Comparison of ENCODE assay signal across 9 mouse cellular contexts in the genomic region with DNA sequence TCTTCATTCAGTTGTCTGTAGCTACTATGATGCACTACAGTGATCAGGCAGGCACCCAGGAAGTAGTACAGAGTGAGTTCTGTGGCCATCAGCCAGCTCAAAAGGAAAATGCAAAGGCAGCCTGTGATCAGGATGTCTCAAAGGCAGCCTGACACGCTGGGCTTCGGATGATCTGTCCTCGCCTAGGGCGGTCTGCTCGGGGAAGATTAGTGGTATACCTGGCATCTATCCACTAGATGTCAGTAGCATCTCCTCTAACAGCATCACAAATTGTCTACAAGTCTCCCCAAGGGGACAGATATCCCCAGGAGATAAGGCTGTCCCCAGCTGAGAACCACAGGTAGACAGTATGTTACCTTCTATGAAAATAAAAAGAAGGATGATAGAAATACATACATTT. TPM values are rescaled to one million over a fixed set of nuclear protein-coding genes. Genes with fewer than 3 reads are reported as not detected.
A peak's percentile ranks its signal among the peaks of the same experiment; 100 is the strongest.
DNase-seq lines count a peak whose midpoint lies in the region; ATAC-seq lines count a peak whose summit lies in the region.
"Had no signal": no experiment of that assay in that cellular context is flagged by ENCODE, and none has a peak within 500 bp of the region (broad histone marks: within the 10 kb centered on the region; RNA-seq: fewer than 3 reads in every experiment).

No protein-coding gene starts in this region.

- peaks cover 4% of the 10 kb centered on the region; the same call in 1 of the 2 replicates for H3K4me1 ChIP-seq in hindbrain, embryonic 15.5 days (replicated peaks)
- no peaks in the 10 kb centered on the region for H3K4me1 ChIP-seq in midbrain, embryonic 16.5 days (ENCODE audit: control insufficient read depth, insufficient read depth, low read length)

- WGBS in hindbrain, embryonic 15.5 days: 3% methylated on average over 5 of the region's 5 CpGs
- WGBS in midbrain, embryonic 16.5 days: 3% methylated on average over 5 of the region's 5 CpGs

- H3K36me3 ChIP-seq in hindbrain, embryonic 15.5 days: no peaks in the 10 kb centered on the region
- H3K36me3 ChIP-seq in midbrain, embryonic 16.5 days (ENCODE audit: control insufficient read depth, insufficient read depth, low read length): no peaks in the 10 kb centered on the region

- H3K4me3 ChIP-seq in hindbrain, embryonic 15.5 days: no peak overlapping the region
- no peak overlapping the region for H3K4me3 ChIP-seq in midbrain, embryonic 16.5 days (ENCODE audit: low read depth, low read length)

- H3K9me3 ChIP-seq in hindbrain, embryonic 15.5 days: no peaks in the 10 kb centered on the region
- H3K9me3 ChIP-seq in midbrain, embryonic 16.5 days (replicated peaks; ENCODE audit: control insufficient read depth, low read length, poor library complexity, severe bottlenecking): no peaks in the 10 kb centered on the region

- H3K27ac ChIP-seq in hindbrain, embryonic 15.5 days (replicated peaks): no peak overlapping the region
- H3K27ac ChIP-seq in midbrain, embryonic 16.5 days (ENCODE audit: low read length): no peak overlapping the region

- DNase-seq in layer of hippocampus, adult 11-12 months (ENCODE audit: low spot score): peak; percentile 37
- no peak for DNase-seq in layer of hippocampus, adult 9-10 months (ENCODE audit: low spot score)
- peak; percentile 46 to 52 for DNase-seq in cerebellum, postnatal 14 days
- peak; percentile 16 to 26 for DNase-seq in left cerebral cortex, postnatal 10 days (ENCODE audit: extremely low spot score in 1 of 2, low spot score in 2 of 2)
- DNase-seq in B cell, adult 2 months: no peak
- DNase-seq in gastrocnemius, adult 8-10 months (ENCODE audit: low spot score in 2 of 2): no peak

- peak; percentile 45; the same call in 1 of the 2 replicates for ATAC-seq in hindbrain, embryonic 15.5 days (ENCODE audit: low FRiP score, low read depth)
- peak; percentile 75 for ATAC-seq in midbrain, embryonic 16.5 days

- no peak overlapping the region for H3K4me2 ChIP-seq in hindbrain, embryonic 15.5 days
- no peak overlapping the region for H3K4me2 ChIP-seq in midbrain, embryonic 16.5 days (ENCODE audit: low read length)

- H3K27me3 ChIP-seq in hindbrain, embryonic 15.5 days: no peaks in the 10 kb centered on the region
- H3K27me3 ChIP-seq in midbrain, embryonic 16.5 days (ENCODE audit: control insufficient read depth, insufficient read depth, low read depth, low read length): no peaks in the 10 kb centered on the region

- intact Hi-C loops in left cerebral cortex, postnatal 10 days (cut with DNase I): loop anchor here (10.0 kb wide), 1 partner anchor 590 kb away; no protein-coding TSS in a partner anchor

- no peak overlapping the region for H3K9ac ChIP-seq in hindbrain, embryonic 15.5 days
- H3K9ac ChIP-seq in midbrain, embryonic 16.5 days (ENCODE audit: low read depth, low read length): no peak overlapping the region

RNA-seq across cellular contexts. Expression of a gene that starts 26.6 kb away (rescaled TPM):
- 6.9 and 11.1 TPM in 2 replicates for polyA plus RNA-seq in hindbrain, embryonic 15.5 days (2015; fragmentation: Nextera tagmentation; extraction: Ambion mirVana)
- 10 to 100 TPM; 25.0 to 27.5 TPM for total RNA-seq in left cerebral cortex, postnatal 10 days (2021)
- polyA plus RNA-seq in midbrain, embryonic 16.5 days (2015; fragmentation: Nextera tagmentation; extraction: Ambion mirVana): 6.2 TPM in 2 replicates
- 10 to 100 TPM; 16.7 to 20.6 (median 19.1) TPM for total RNA-seq in gastrocnemius, adult 8-10 months (2022)
- total RNA-seq: MEL had no signal

RNA-seq across cellular contexts. Expression of a gene that starts 34.3 kb away (rescaled TPM):
- not detected in 2 replicates for polyA plus RNA-seq in hindbrain, embryonic 15.5 days (2015; fragmentation: Nextera tagmentation; extraction: Ambion mirVana)
- under 1 TPM; 0.24 to 0.30 TPM for total RNA-seq in left cerebral cortex, postnatal 10 days (2021)
- polyA plus RNA-seq in midbrain, embryonic 16.5 days (2015; fragmentation: Nextera tagmentation; extraction: Ambion mirVana): not detected in 2 replicates
- total RNA-seq in gastrocnemius, adult 8-10 months (2022): under 1 TPM in 1 of 4 experiments, not detected in 3; 0.17 TPM
- total RNA-seq: MEL had no signal

Comparison
In these comparisons a context has a peak if more than half of its experiments do, and no peak if none do; other contexts are left out.
1. DNase-seq: peak in layer of hippocampus, adult 11-12 months (single experiment), cerebellum, postnatal 14 days (2 of 2) and left cerebral cortex, postnatal 10 days (2 of 2); none in layer of hippocampus, adult 9-10 months (single experiment), B cell, adult 2 months (0 of 2) and gastrocnemius, adult 8-10 months (0 of 2).